Mouse (Mus musculus) retina, postnatal 1 day (tissue): ENCODE results near the gene Cdk5.
"Not testable (repeated sequence)": the region's sequence is repeated elsewhere in the genome, so short reads cannot be mapped to it uniquely, and the experiment has no call there.

ENCODE experiments used
- DNase-seq: peaks from one replicate; pipeline ENCODE4 v3.0.0-alpha.2; 2012

Cdk5 gene

GRCm38 (mm10) chr5:24427285-24427633, 3.9 kb upstream of the Cdk5 start:
- DNase-seq, result no peak

GRCm38 (mm10) chr5:24426556-24427284, 3.4 kb upstream of the Cdk5 start:
- no peak for DNase-seq

- DNase-seq, result peak; percentile 54
These were observed 2.7 kb upstream of the Cdk5 start for GRCm38 (mm10) chr5:24426037-24426432.

GRCm38 (mm10) chr5:24425421-24426036, 2.2 kb upstream of the Cdk5 start:
- no peak for DNase-seq

- DNase-seq, result peak; percentile 94
These were observed 1.6 kb upstream of the Cdk5 start for GRCm38 (mm10) chr5:24424861-24425411.

- peak; percentile 22 for DNase-seq
These were observed 863 bp upstream of the Cdk5 start for GRCm38 (mm10) chr5:24424004-24424781.

- no peak for DNase-seq
These were observed 2.9 kb downstream of the Cdk5 start for GRCm38 (mm10) chr5:24420381-24420780.

- DNase-seq, result no peak
These were observed 5.7 kb downstream of the Cdk5 start for GRCm38 (mm10) chr5:24417587-24417986.

- DNase-seq, result peak; percentile 83
These were observed 7.1 kb downstream of the Cdk5 start for GRCm38 (mm10) chr5:24416222-24416736.

GRCm38 (mm10) chr5:24413938-24414337, 9.4 kb downstream of the Cdk5 start:
- DNase-seq, result no peak

- peak; percentile 32 for DNase-seq
These were observed 10.2 kb downstream of the Cdk5 start, which contains the start of gene Asic3 for GRCm38 (mm10) chr5:24413042-24413693. Gene Asic3, plus strand, starts transcription at chr5:24413392.

GRCm38 (mm10) chr5:24412063-24412462, 11.3 kb downstream of the Cdk5 start:
- DNase-seq, result no peak

- DNase-seq, result no peak
These were observed 13.9 kb downstream of the Cdk5 start for GRCm38 (mm10) chr5:24409466-24409865.

GRCm38 (mm10) chr5:24408651-24409050, 14.7 kb downstream of the Cdk5 start:
- no peak for DNase-seq

GRCm38 (mm10) chr5:24405389-24405876, 17.9 kb downstream of the Cdk5 start:
- DNase-seq, result no peak

GRCm38 (mm10) chr5:24404594-24405360, 18.6 kb downstream of the Cdk5 start:
- no peak for DNase-seq

- no peak for DNase-seq
These were observed 21.4 kb downstream of the Cdk5 start for GRCm38 (mm10) chr5:24401969-24402368.

GRCm38 (mm10) chr5:24400911-24401605, 22.3 kb downstream of the Cdk5 start:
- no peak for DNase-seq

GRCm38 (mm10) chr5:24400362-24400761, 23.0 kb downstream of the Cdk5 start:
- DNase-seq, result no peak

- no peak for DNase-seq
These were observed 23.6 kb downstream of the Cdk5 start for GRCm38 (mm10) chr5:24399686-24400085.

- not testable (repeated sequence) for DNase-seq
These were observed 27.1 kb downstream of the Cdk5 start for GRCm38 (mm10) chr5:24396254-24396653.
